Mouse (Mus musculus) liver, embryonic 14.5 days (tissue): Measurements from ENCODE around the gene Ptpn5.

Experiments used
- CTCF ChIP-seq: IDR thresholded peaks from 2 replicates; pipeline ENCODE4 v1.5.1; 2016; ENCODE audit warnings: antibody characterized with exemption, low read depth, control low read depth
- EP300 ChIP-seq: IDR thresholded peaks from 2 replicates; pipeline ENCODE4 v1.6.1; 2016; ENCODE audit warnings: antibody characterized with exemption, low read depth

GRCm38 (mm10) chr7:47052276-47052675, 81.2 kb downstream of the Ptpn5 start:
- TF ChIP-seq CTCF: no peak
- TF ChIP-seq EP300: no peak
